Mouse (Mus musculus) adrenal gland, postnatal 25 days (tissue): ENCODE measurements at regions not wholly inside any gene's neighbourhood (a gene's known extent, or its start where the extent isn't known, plus 50 kb on each side); places are given as distances from the start of the nearest gene placed in this dataset.
"Not testable (repeated sequence)": the region's sequence is repeated elsewhere in the genome, so short reads cannot be mapped to it uniquely, and the experiment has no call there.

Experiments
- DNase-seq: peaks from one replicate; pipeline ENCODE4 v3.0.0; 2021; ENCODE audit warnings: mixed read lengths

DNA sequence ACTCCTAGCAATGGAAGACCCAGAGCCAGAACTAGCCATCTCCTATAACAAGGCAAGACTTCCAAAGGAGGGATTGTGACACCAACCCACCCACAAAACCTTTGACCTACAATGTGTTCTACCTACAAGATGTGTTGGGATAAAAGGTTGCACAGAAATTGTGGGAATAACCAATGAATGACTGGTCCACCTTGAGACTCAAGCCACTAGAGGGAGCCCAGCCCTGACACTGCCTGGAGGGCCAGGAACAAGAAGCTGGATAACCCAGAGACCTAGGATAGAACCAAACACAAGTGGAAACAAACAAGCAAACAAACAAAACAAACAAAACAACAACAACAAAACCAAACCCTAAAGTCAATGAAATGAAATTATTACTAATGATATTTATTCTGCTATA lies 288.8 kb downstream of the Dchs2 start:
- peak; percentile 52 for DNase-seq

DNA sequence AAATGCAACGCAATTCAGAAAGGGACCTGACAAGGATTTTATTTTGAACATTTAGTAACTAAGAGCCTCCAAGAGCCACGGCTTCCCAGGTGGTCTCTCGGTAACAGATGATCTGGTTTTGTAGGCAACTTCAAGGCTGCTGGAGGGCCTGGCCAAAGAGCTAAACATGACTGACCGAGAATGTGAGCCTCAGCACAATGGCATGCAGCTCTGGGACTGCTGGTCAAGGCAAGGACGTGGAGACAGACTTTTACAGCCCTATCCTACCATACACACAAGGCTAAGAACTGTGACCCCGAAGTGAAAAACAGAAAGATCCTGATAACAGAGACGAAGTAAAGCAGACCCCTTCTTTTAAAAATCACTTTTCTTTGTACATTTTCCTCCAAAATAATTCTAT lies 296.5 kb downstream of the Dchs2 start:
- peak; percentile 3 for DNase-seq

DNA sequence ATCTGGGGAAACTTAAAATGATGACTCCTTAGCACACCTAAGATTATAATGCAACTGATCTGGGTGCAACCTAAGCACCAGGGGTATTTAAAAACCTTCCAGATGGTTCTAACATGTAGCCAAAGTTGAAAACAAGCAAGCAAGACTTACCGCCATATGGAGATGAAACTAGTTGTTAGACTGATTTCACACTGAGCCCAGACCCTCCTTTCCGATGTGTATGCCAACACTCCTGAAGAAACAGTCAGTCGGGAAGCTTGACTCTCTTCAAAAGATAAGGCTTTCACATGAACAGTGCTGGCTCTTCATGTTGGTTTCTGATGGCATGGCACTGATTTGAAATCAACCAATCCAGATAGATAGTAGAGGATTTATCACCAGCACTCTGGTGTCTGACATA lies 301.6 kb downstream of the Dchs2 start:
- DNase-seq = no peak

DNA sequence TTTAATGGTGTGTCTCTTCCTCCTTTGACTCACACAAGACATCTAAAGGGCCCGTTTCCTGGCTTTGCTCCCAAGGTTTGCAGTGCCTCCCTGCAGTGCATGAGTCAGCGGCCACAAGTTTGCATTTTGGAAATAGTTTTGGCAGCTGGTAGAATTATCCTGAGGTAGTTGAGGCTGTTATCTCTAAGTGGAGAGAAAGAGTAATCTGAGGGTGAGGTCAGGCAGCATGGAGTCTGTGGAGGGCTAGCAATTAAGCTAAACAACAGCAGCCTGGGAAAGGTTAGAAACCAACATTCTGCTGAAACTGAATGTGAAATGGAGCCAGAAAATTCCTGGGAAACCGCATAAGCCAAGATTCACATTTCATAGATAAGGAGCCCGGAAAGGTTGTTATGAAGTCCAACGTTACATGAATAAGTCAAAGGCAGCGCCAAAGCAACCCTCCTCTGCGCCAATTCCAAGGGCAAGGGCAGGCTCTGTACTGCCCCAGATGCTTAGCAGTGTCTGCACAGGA lies 318.5 kb downstream of the Dchs2 start:
- DNase-seq = peak; percentile 82

GRCm38 (mm10) chr3:83450662-83451061 lies 315.5 kb upstream of the Sfrp2 start:
- peak; percentile 8 for DNase-seq

DNA sequence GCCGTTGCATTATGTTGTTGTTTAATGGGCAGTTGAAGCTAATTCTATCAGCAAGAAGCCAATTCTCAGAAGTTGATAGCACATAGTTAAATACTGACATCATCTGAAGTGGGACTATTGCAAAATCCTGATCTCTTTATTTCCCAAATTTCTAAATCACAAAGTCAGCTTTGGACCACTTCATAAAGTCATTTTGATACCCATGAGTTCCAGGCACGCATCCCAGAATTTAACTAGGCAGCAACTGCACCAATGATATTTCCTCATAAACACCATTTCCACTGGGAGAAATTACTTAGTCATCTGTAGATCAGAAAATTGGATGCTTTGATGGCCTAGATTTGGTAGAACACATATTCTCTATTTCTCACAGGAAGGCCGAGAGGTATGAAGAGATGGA lies 314.8 kb upstream of the Sfrp2 start:
- no peak for DNase-seq

GRCm38 (mm10) chr3:83453462-83453861 lies 312.7 kb upstream of the Sfrp2 start:
- DNase-seq = no peak

DNA sequence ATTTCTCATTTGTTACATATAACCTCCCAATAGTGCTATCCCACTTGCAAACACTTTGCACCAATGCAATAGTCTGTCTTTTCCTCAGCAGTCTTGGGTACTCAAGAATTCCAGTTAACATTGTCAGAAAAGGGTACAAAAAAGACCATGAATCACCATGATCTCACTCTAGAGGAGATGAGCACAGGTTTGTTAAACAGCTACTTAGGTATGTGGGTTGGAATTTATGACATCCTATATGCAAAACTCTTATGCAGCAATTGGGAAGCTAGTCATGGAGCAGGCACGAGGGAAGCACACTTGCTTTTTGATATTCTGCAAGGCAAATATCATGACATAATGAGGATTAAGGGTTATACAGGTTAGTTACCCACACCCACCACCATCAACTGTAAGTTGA lies 307.7 kb upstream of the Sfrp2 start:
- DNase-seq = no peak

DNA sequence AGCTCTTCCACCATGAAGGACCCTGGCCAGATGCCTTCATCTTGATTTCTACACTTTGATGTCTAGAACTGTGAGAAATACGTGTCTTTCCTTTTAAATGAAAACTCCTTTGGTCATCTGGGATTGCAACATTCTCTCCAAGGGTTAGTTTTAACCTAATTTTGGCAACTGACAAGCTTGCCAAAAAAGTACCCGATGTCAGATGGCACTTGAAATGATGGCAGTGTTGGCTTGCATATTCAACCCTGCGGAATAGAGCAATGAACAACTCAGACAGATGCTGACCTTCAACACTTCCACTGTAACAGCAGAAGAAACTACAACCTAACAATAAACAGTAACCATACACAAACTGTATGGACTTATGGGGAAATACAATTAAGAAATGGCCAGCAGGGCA lies 286.9 kb upstream of the Sfrp2 start:
- no peak for DNase-seq

DNA sequence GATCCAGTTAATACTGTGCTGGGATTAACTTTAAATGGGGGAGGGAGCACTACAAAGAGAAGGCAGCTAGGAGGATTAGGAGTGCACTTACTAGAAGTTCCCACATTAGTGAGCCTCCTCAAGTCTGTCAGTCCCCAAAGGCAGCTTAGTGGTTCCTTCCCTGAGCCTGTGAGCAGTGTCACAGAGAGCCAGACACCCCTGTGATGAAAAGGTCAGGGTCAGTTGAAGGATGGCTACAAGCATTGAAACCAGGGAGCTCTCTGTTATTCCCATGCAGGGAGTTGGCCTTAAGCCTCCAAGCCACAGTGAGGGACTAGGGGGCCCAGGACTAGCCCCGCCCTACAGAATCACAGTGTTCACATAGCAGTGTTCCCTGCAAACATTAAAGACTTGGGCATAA lies 285.9 kb upstream of the Sfrp2 start:
- peak; percentile 7 for DNase-seq

DNA sequence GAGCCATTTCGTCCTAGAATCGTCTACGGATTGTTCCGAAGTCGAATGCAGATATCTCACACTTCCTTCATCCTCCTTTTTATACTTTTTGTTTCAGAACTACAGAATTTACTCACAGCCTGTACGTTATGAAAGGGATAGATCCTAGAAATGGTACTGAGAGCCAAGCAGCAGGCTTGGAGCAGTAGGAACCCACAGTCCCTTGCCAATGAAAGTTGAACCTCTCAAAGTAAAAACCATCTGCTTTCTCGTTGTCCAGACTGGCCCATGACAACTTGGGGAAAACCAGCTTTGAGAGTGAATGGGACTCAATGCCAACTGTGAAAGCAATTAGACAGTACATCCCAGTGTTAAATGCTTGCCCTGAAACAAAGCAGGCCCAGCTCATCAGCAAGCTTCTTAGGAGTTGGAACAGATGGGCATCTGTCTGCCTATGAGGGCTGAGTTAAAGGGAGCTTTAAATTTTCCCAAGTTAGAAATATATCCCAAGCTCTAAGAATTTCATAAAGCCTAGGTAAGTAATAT lies 279.9 kb upstream of the Sfrp2 start:
- DNase-seq = no peak

DNA sequence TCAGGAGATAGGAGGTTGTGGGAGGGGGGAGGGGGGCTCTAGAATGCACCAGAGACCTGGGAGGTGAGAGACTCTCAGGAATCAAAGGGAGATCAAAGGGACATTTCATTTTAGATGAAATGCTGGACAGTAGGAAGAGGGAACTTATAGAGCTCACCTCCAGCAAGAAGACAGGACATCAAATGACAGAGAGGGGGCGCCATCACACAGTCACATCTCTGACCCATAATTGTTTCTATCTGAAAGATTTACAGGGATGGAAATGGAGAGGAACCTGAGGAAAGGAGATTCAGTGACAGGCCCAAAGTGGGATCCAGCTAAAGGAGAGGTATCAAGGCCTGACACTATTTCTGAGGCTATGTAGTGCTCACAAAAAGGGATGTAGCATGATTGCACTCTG lies 270.5 kb upstream of the Sfrp2 start:
- peak; percentile 53 for DNase-seq

DNA sequence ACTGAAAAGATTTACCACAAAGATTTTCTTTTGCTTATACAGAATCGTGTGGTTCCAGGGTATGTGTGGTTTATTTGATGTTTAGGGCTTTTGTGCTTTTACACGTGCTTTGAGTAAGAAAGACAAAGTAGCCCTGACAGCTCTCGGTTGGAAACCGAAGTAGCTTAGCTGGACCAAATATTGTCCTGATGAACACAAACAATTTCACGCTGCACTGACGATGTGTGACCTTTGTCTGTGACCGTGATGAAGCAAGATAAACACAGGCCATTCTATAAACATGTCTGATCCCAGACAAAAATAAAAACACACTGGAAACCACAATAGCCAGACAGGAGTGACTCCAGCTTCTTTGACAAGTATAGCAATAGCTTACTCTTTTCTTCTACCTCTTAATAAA lies 262.2 kb upstream of the Sfrp2 start:
- DNase-seq = no peak

DNA sequence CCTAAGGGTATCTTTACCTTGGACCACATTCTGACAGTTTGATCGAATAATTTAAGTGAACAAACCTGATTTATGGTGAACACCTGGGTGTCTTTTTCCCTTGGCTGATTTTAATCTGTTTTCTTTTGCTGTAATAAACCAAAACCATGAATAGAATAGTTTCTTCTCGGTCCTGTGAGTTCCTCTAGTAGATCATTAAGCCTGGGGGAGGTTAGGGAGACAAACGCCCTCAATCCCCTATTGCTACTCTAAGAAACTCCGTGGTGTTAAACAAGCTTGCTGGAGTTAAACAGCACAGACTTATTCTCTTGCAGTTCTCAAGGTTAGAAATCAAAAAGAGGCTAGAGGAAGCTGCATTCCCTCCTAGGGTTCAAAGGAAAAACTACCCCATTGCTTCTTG lies 249.5 kb upstream of the Sfrp2 start:
- DNase-seq = no peak

- DNase-seq = peak; percentile 24
Observed at GRCm38 (mm10) chr3:83517914-83518635, 248.0 kb upstream of the Sfrp2 start.

DNA sequence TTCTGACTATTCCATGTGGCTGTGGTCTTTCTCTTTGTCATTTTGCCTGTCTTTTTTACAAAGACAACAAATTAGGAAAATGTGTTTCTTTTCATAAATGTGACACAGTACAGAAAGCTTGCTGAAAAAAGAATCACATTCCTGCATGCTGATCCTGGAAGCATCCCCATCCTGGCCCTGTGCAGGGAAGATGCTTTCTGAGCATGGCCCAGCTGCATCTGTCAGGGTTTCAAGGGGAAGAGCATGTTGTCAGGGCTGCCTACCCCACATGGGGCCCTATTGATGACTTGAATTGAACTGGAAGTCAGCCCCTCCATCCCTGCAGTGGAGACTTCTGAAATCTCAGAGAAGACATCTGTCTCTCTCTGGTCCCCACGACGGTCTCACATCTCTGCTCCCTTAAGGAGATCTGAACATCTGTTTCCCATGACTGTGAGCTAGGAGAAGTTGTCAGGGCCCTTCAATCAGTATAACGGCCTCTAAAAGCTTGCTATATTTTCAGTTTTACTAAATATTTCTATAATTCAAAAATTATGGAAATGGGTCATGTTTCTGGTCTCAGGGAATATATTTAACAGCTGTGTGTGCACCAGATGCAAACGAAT lies 235.8 kb upstream of the Sfrp2 start:
- no peak for DNase-seq

DNA sequence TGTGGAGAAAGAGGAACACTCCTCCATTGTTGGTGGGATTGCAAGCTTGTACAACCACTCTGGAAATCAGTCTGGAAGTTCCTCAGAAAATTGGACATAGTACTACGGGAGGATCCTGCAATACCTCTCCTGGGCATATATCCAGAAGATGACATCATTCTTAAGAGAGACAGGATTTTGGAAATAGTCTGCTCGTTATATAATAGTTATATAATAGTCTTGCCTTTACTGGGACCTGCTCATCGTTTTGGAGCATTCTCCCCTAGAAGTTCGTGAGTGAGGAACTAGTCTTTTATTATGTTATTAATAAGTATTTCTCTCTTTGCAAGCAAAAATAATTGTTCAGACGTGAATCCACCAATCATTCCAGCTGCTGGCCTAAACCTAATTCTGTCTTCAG lies 229.5 kb upstream of the Sfrp2 start:
- DNase-seq = not testable (repeated sequence)

DNA sequence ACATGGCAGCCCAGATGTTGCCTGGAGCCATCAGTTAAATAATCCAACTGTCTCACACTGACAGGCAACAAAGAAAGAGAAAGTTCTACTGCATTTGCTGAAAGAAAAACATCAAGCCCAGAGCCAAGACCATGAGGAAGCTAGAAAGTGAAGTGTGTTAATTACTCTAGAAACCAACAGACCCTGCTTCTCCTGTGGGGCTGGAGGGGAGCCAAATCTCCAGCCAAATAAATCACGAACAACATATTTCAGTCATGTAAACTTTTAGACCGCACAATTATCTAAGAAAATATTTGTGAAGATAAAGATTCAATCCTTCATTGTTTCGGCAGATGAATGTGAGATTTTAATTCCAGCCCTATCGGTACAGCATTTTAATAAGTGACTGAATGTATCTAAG lies 228.9 kb upstream of the Sfrp2 start:
- DNase-seq = no peak

- DNase-seq = no peak
Observed at GRCm38 (mm10) chr3:83537711-83538110, 228.4 kb upstream of the Sfrp2 start.

GRCm38 (mm10) chr3:83538898-83539297 lies 227.2 kb upstream of the Sfrp2 start:
- no peak for DNase-seq

- DNase-seq = no peak
Observed at GRCm38 (mm10) chr3:83540997-83541932, 224.9 kb upstream of the Sfrp2 start.

DNA sequence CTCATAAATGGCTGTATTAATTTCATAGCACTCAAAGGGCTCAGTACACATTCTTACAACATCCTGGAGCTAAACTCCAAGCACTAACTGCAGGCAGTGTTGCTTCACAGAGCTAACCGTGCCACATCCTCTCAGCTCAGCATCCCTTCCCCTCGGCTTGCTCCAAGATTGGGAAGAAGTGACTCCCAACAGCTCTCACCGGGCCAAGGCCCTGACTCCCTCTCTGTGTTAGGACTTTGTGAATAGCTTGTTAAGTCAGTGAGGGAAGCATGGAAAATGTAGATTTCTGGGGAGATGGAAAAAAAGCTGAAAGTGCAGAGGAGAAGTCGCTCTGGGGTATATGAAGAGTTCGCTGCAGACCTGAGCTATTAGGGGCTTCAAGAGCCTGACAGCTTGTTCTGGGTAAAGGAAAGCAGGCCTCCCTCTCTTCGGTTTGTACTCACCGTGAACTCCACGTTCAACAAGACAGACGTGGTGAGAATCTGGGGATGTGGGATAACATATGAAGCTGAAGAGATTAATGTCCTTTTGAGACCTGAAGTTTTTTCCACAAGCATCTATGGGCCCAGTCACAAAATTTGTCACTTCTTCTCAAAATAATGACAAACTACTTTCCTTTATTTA lies 213.5 kb upstream of the Sfrp2 start:
- no peak for DNase-seq
